8 mouse cellular contexts compared by ENCODE assay signal in the genomic region with DNA sequence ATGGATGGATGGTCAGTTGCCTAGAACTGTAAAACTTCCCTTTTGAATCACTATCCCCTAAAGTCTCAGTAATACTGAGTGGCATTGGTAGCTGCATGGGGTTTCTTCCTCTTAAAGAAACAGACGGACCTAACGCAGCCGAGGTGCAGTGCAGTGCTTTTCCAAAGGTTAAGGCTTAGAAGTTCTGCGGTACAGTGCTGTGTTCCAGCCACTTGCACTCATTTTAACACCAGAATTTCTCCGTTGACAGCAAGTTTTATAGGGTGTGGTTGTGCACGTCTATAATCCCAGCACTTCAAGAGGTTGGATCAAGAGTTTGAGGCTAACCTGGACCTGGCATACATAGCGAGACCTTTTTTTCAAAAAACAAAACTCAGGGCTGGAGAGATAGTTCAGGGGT. TPM values are rescaled to one million over a fixed set of nuclear protein-coding genes. Genes with fewer than 3 reads are reported as not detected.
DNase-seq lines count a peak whose midpoint lies in the region; ATAC-seq and TF ChIP-seq lines count a peak whose summit lies in the region.

No protein-coding gene starts in this region.

- DNase-seq in kidney, adult 11 months = no peak
- peak; percentile 58 for DNase-seq in induced T-regulatory cell, adult 2 months (ENCODE audit: low read depth)
- no peak for DNase-seq in right cerebral cortex, postnatal 14 days
- DNase-seq in B cell, adult 2 months = no peak
- no peak for DNase-seq in ovary, postnatal 14 days (ENCODE audit: low spot score)

- peak overlapping the region; percentile 98 for H3K4me3 ChIP-seq in kidney, embryonic 14.5 days (ENCODE audit: low read length)
- H3K4me3 ChIP-seq in bone marrow macrophage, adult 2 months (ENCODE audit: insufficient read depth, low read length) = peak overlapping the region; percentile 83
- no peak overlapping the region for H3K4me3 ChIP-seq in midbrain, embryonic 16.5 days (ENCODE audit: low read depth, low read length)

- 34% methylated on average over 7 of the region's 7 CpGs for WGBS in kidney, embryonic 14.5 days
- WGBS in midbrain, embryonic 16.5 days = 42% methylated on average over 7 of the region's 7 CpGs

- H3K9me3 ChIP-seq in kidney, embryonic 14.5 days (ENCODE audit: control insufficient read depth, low read length) = no peaks in the 10 kb centered on the region
- H3K9me3 ChIP-seq in midbrain, embryonic 16.5 days (replicated peaks; ENCODE audit: control insufficient read depth, low read length, poor library complexity, severe bottlenecking) = no peaks in the 10 kb centered on the region

- no peak for ATAC-seq in kidney, embryonic 14.5 days (ENCODE audit: low FRiP score, low TSS enrichment)
- no peak for ATAC-seq in midbrain, embryonic 16.5 days

- H3K4me1 ChIP-seq in kidney, embryonic 14.5 days (ENCODE audit: control insufficient read depth, insufficient read depth, low read length) = peaks cover 38% of the 10 kb centered on the region
- peaks cover 43% of the 10 kb centered on the region for H3K4me1 ChIP-seq in bone marrow macrophage, adult 2 months (ENCODE audit: control insufficient read depth, insufficient read depth, low read length)
- peaks cover 25% of the 10 kb centered on the region for H3K4me1 ChIP-seq in midbrain, embryonic 16.5 days (ENCODE audit: control insufficient read depth, insufficient read depth, low read length)

- TF ChIP-seq CTCF in bone marrow macrophage, adult 2 months (IDR thresholded peaks at IDR 0.05; ENCODE audit: low read depth, low read length) = no peak

- H3K27ac ChIP-seq in kidney, embryonic 14.5 days (ENCODE audit: low read depth, low read length) = no peak overlapping the region
- H3K27ac ChIP-seq in bone marrow macrophage, adult 2 months (ENCODE audit: insufficient read depth, low read depth, low read length) = peak overlapping the region; percentile 53
- no peak overlapping the region for H3K27ac ChIP-seq in midbrain, embryonic 16.5 days (ENCODE audit: low read length)

- H3K4me2 ChIP-seq in kidney, embryonic 14.5 days (replicated peaks; ENCODE audit: low read depth, low read length) = peak overlapping the region; percentile 73
- peak overlapping the region; percentile 72 for H3K4me2 ChIP-seq in midbrain, embryonic 16.5 days (ENCODE audit: low read length)

- TF ChIP-seq POLR2A in bone marrow macrophage, adult 2 months (IDR thresholded peaks at IDR 0.05; ENCODE audit: borderline replicate concordance, low read depth, low read length) = no peak

- no peaks in the 10 kb centered on the region for H3K36me3 ChIP-seq in kidney, embryonic 14.5 days (ENCODE audit: control insufficient read depth, insufficient read depth, low read length)
- H3K36me3 ChIP-seq in midbrain, embryonic 16.5 days (ENCODE audit: control insufficient read depth, insufficient read depth, low read length) = no peaks in the 10 kb centered on the region

- H3K27me3 ChIP-seq in kidney, embryonic 14.5 days (ENCODE audit: control insufficient read depth, insufficient read depth, low read length) = no peaks in the 10 kb centered on the region
- no peaks in the 10 kb centered on the region for H3K27me3 ChIP-seq in midbrain, embryonic 16.5 days (ENCODE audit: control insufficient read depth, insufficient read depth, low read depth, low read length)

- H3K9ac ChIP-seq in kidney, embryonic 14.5 days (ENCODE audit: low read depth, low read length) = peak overlapping the region; percentile 99
- H3K9ac ChIP-seq in midbrain, embryonic 16.5 days (ENCODE audit: low read depth, low read length) = no peak overlapping the region

RNA-seq across cellular contexts. Expression of a gene that starts 2.0 kb away (rescaled TPM):
- polyA plus RNA-seq in kidney, embryonic 14.5 days (2014; fragmentation: Nextera tagmentation; extraction: Ambion mirVana) = 8.3 and 12.5 TPM in 2 replicates
- polyA plus RNA-seq in bone marrow macrophage, adult 2 months (2012; ENCODE audit: insufficient read depth, insufficient read length, missing spikeins) = 8.8 and 9.6 TPM in 2 replicates
- 3.1 and 3.4 TPM in 2 replicates for polyA plus RNA-seq in midbrain, embryonic 16.5 days (2015; fragmentation: Nextera tagmentation; extraction: Ambion mirVana)

RNA-seq across cellular contexts. Expression of a gene that starts 2.6 kb away (rescaled TPM):
- polyA plus RNA-seq in kidney, embryonic 14.5 days (2014; fragmentation: Nextera tagmentation; extraction: Ambion mirVana) = 19.9 and 20.5 TPM in 2 replicates
- polyA plus RNA-seq in bone marrow macrophage, adult 2 months (2012; ENCODE audit: insufficient read depth, insufficient read length, missing spikeins) = 8.6 and 9.5 TPM in 2 replicates
- polyA plus RNA-seq in midbrain, embryonic 16.5 days (2015; fragmentation: Nextera tagmentation; extraction: Ambion mirVana) = 14.7 and 15.7 TPM in 2 replicates

RNA-seq across cellular contexts. Expression of a gene that starts 31.9 kb away (rescaled TPM):
- 5.4 and 7.7 TPM in 2 replicates for polyA plus RNA-seq in kidney, embryonic 14.5 days (2014; fragmentation: Nextera tagmentation; extraction: Ambion mirVana)
- polyA plus RNA-seq in bone marrow macrophage, adult 2 months (2012; ENCODE audit: insufficient read depth, insufficient read length, missing spikeins) = 5.8 and 8.0 TPM in 2 replicates
- 6.2 and 7.6 TPM in 2 replicates for polyA plus RNA-seq in midbrain, embryonic 16.5 days (2015; fragmentation: Nextera tagmentation; extraction: Ambion mirVana)

RNA-seq across cellular contexts. Expression of a gene that starts 45.3 kb away (rescaled TPM):
- 3.4 and 3.9 TPM in 2 replicates for polyA plus RNA-seq in kidney, embryonic 14.5 days (2014; fragmentation: Nextera tagmentation; extraction: Ambion mirVana)
- not detected in 2 replicates for polyA plus RNA-seq in bone marrow macrophage, adult 2 months (2012; ENCODE audit: insufficient read depth, insufficient read length, missing spikeins)
- 1.3 and 1.9 TPM in 2 replicates for polyA plus RNA-seq in midbrain, embryonic 16.5 days (2015; fragmentation: Nextera tagmentation; extraction: Ambion mirVana)

RNA-seq across cellular contexts. Expression of a gene that starts 47.4 kb away (rescaled TPM):
- 0.96 and 1.7 TPM in 2 replicates for polyA plus RNA-seq in kidney, embryonic 14.5 days (2014; fragmentation: Nextera tagmentation; extraction: Ambion mirVana)
- polyA plus RNA-seq in bone marrow macrophage, adult 2 months (2012; ENCODE audit: insufficient read depth, insufficient read length, missing spikeins) = not detected in 2 replicates
- 10.6 and 11.6 TPM in 2 replicates for polyA plus RNA-seq in midbrain, embryonic 16.5 days (2015; fragmentation: Nextera tagmentation; extraction: Ambion mirVana)
